ENCODE assay signal across 20 mouse cellular contexts in the genomic region with DNA sequence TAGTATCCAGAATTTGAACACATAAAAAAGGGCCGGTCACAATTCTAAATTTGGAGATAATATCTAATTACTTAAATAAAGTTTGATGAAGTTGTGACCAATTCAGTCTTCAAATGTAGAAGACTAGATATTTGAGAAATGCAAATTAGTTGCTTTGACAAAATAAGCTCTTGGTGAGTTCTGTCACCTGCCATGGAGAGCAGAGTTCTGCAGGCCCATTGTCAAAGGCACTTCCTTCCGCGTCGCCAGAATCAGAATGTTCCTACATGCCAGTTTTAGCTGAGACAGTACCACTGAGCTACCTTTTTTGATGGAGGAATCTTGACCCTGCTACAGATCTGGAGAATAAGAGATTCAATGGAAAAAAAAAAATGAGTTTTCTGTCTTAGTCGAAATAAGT.
"Had no signal": no experiment of that assay in that cellular context is flagged by ENCODE, and none has a peak within 500 bp of the region (broad histone marks: within the 10 kb centered on the region; RNA-seq: fewer than 3 reads in every experiment).

No protein-coding gene starts in this region.

- H3K27ac ChIP-seq: midbrain, embryonic 10.5 days; midbrain, embryonic 13.5 days; midbrain, embryonic 15.5 days; neural tube, embryonic 13.5 days; neural tube, embryonic 15.5 days; stomach, embryonic 15.5 days; stomach, postnatal 0 days had no signal

- H3K9ac ChIP-seq: lung, embryonic 14.5 days; midbrain, embryonic 13.5 days; midbrain, embryonic 15.5 days; neural tube, embryonic 13.5 days; neural tube, embryonic 15.5 days; stomach, embryonic 15.5 days had no signal

- H3K4me1 ChIP-seq: midbrain, embryonic 10.5 days; midbrain, embryonic 15.5 days; neural tube, embryonic 15.5 days; stomach, embryonic 15.5 days had no signal

- DNase-seq: lung, adult 18-20 months; lung, embryonic 14.5 days; lung, postnatal 10 days; lung, postnatal 4 days; retina, postnatal 1 day; right cerebral cortex, adult 18-20 months; right cerebral cortex, postnatal 25 days; right cerebral cortex, postnatal 4 days; spleen, adult 18-20 months; thymus, adult 2 months; thymus, postnatal 25 days; thymus, postnatal 4 days had no signal

- H3K36me3 ChIP-seq: midbrain, embryonic 10.5 days; midbrain, embryonic 13.5 days; midbrain, embryonic 15.5 days; neural tube, embryonic 13.5 days; neural tube, embryonic 15.5 days; stomach, embryonic 15.5 days had no signal

- H3K9me3 ChIP-seq: midbrain, embryonic 10.5 days; midbrain, embryonic 13.5 days; midbrain, embryonic 15.5 days; neural tube, embryonic 13.5 days; neural tube, embryonic 15.5 days; stomach, embryonic 15.5 days had no signal

- ATAC-seq: midbrain, embryonic 13.5 days; midbrain, embryonic 15.5 days had no signal

- H3K4me2 ChIP-seq: lung, embryonic 14.5 days; midbrain, embryonic 13.5 days; midbrain, embryonic 15.5 days; neural tube, embryonic 13.5 days; neural tube, embryonic 15.5 days; stomach, embryonic 15.5 days had no signal

- H3K4me3 ChIP-seq: midbrain, embryonic 10.5 days; midbrain, embryonic 13.5 days; midbrain, embryonic 15.5 days; myocyte; neural tube, embryonic 13.5 days; neural tube, embryonic 15.5 days; stomach, embryonic 15.5 days had no signal

- H3K27me3 ChIP-seq: midbrain, embryonic 15.5 days; neural tube, embryonic 13.5 days; neural tube, embryonic 15.5 days; stomach, embryonic 15.5 days had no signal
